Comparison of ENCODE assay signal across 24 mouse cellular contexts in the genomic region with DNA sequence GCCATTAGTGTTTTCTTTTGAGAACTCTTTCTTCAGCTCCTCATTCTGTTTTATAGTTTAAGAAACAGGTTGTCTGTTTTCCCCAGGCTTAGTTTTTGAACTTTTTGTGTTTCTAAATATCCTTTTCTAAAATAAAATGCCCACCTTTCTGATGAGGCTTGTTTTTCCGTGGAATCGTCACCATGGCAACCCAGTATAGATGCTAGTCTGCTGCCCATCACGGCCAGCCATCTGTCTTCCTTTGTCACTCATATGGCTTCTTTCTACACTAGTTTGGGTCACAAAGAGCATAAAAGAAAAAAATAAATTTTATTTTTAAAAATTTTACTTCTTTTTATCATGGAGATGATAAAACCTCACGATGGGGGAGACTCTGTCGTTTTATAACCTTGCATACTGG.
A peak's percentile ranks its signal among the peaks of the same experiment; 100 is the strongest.
DNase-seq lines count a peak whose midpoint lies in the region; ATAC-seq and TF ChIP-seq lines count a peak whose summit lies in the region.
"Had no signal": no experiment of that assay in that cellular context is flagged by ENCODE, and none has a peak within 500 bp of the region (broad histone marks: within the 10 kb centered on the region; RNA-seq: fewer than 3 reads in every experiment).

No protein-coding gene starts in this region.

- no peaks in the 10 kb centered on the region for H3K36me3 ChIP-seq in hindbrain, postnatal 0 days (ENCODE audit: insufficient read depth, low read length)
- H3K36me3 ChIP-seq in hindbrain, embryonic 10.5 days = no peaks in the 10 kb centered on the region
- H3K36me3 ChIP-seq in midbrain, embryonic 14.5 days (ENCODE audit: control insufficient read depth, insufficient read depth, low read length) = no peaks in the 10 kb centered on the region
- H3K36me3 ChIP-seq in midbrain, embryonic 13.5 days = no peaks in the 10 kb centered on the region
- H3K36me3 ChIP-seq: embryonic facial prominence, embryonic 13.5 days; forebrain, embryonic 10.5 days; hindbrain, embryonic 12.5 days; limb, embryonic 13.5 days; lung, embryonic 15.5 days had no signal

- no peak for TF ChIP-seq CTCF in hindbrain, postnatal 0 days (IDR thresholded peaks at IDR 0.05; ENCODE audit: low read depth)

- peak; percentile 56 to 62 for DNase-seq in cerebellum, postnatal 10 days
- DNase-seq in cerebellum, adult 11 months = no peak
- DNase-seq in hindbrain, postnatal 0 days (ENCODE audit: low spot score) = peak; percentile 56
- DNase-seq in hindbrain, embryonic 10.5 days (ENCODE audit: low spot score) = no peak
- peak; percentile 40 for DNase-seq in midbrain, embryonic 14.5 days
- no peak for DNase-seq in urinary bladder, adult 2 months (ENCODE audit: low spot score)
- DNase-seq: adrenal gland, adult 2 months; adrenal gland, postnatal 36 days; cerebellum, adult 8-10 months; heart, postnatal 14 days; kidney, adult 9 months; kidney, postnatal 10 days; layer of hippocampus, adult 9-11 months; thymus, postnatal 4 days had no signal

- no peak overlapping the region for H3K27ac ChIP-seq in hindbrain, postnatal 0 days
- no peak overlapping the region for H3K27ac ChIP-seq in hindbrain, embryonic 10.5 days
- H3K27ac ChIP-seq in midbrain, embryonic 14.5 days (replicated peaks; ENCODE audit: low read depth, low read length) = no peak overlapping the region
- H3K27ac ChIP-seq in midbrain, embryonic 13.5 days = no peak overlapping the region
- H3K27ac ChIP-seq: embryonic facial prominence, embryonic 13.5 days; forebrain, embryonic 10.5 days; hindbrain, embryonic 12.5 days; lung, embryonic 15.5 days had no signal

- no peak overlapping the region for H3K9ac ChIP-seq in hindbrain, postnatal 0 days (replicated peaks; ENCODE audit: low read length)
- H3K9ac ChIP-seq in midbrain, embryonic 14.5 days (replicated peaks; ENCODE audit: low read length) = no peak overlapping the region
- H3K9ac ChIP-seq in midbrain, embryonic 13.5 days (replicated peaks) = no peak overlapping the region
- H3K9ac ChIP-seq: embryonic facial prominence, embryonic 13.5 days; hindbrain, embryonic 12.5 days; limb, embryonic 13.5 days; lung, embryonic 15.5 days had no signal

- no peak for ATAC-seq in hindbrain, postnatal 0 days
- ATAC-seq in midbrain, embryonic 14.5 days (ENCODE audit: low FRiP score, low TSS enrichment) = no peak
- ATAC-seq in midbrain, embryonic 13.5 days = no peak
- ATAC-seq: activated CD4-positive, CD25-positive, alpha-beta regulatory T cell, adult 4 months; intestine, postnatal 0 days had no signal

- H3K4me1 ChIP-seq in hindbrain, postnatal 0 days (ENCODE audit: insufficient read depth, low read length) = no peaks in the 10 kb centered on the region
- peaks cover 4% of the 10 kb centered on the region; the same call in 1 of the 2 replicates for H3K4me1 ChIP-seq in hindbrain, embryonic 10.5 days (replicated peaks)
- no peaks in the 10 kb centered on the region for H3K4me1 ChIP-seq in midbrain, embryonic 14.5 days (ENCODE audit: control insufficient read depth, insufficient read depth, low read length)
- H3K4me1 ChIP-seq in midbrain, embryonic 13.5 days (replicated peaks) = peaks cover 4% of the 10 kb centered on the region
- H3K4me1 ChIP-seq: forebrain, embryonic 10.5 days had no signal

- no peak overlapping the region for H3K4me2 ChIP-seq in hindbrain, postnatal 0 days (ENCODE audit: low read depth, low read length)
- H3K4me2 ChIP-seq in midbrain, embryonic 14.5 days (ENCODE audit: low read length) = no peak overlapping the region
- no peak overlapping the region for H3K4me2 ChIP-seq in midbrain, embryonic 13.5 days (replicated peaks)
- H3K4me2 ChIP-seq: embryonic facial prominence, embryonic 13.5 days; hindbrain, embryonic 12.5 days; limb, embryonic 13.5 days; liver, embryonic 11.5 days; lung, embryonic 15.5 days had no signal

- H3K27me3 ChIP-seq in hindbrain, postnatal 0 days (ENCODE audit: insufficient read depth, low read length) = no peaks in the 10 kb centered on the region
- H3K27me3 ChIP-seq in hindbrain, embryonic 10.5 days (ENCODE audit: insufficient read depth, poor library complexity, severe bottlenecking) = no peaks in the 10 kb centered on the region
- no peaks in the 10 kb centered on the region for H3K27me3 ChIP-seq in midbrain, embryonic 14.5 days (ENCODE audit: control insufficient read depth, insufficient read depth, low read length)
- no peaks in the 10 kb centered on the region for H3K27me3 ChIP-seq in midbrain, embryonic 13.5 days
- H3K27me3 ChIP-seq: CH12.LX; embryonic facial prominence, embryonic 13.5 days; hindbrain, embryonic 12.5 days; lung, embryonic 15.5 days had no signal

- no peak overlapping the region for H3K4me3 ChIP-seq in hindbrain, postnatal 0 days (ENCODE audit: low read length)
- no peak overlapping the region for H3K4me3 ChIP-seq in hindbrain, embryonic 10.5 days
- no peak overlapping the region for H3K4me3 ChIP-seq in midbrain, embryonic 14.5 days (replicated peaks; ENCODE audit: low read depth, low read length)
- H3K4me3 ChIP-seq in midbrain, embryonic 13.5 days (replicated peaks) = no peak overlapping the region
- H3K4me3 ChIP-seq: embryonic facial prominence, embryonic 13.5 days; forebrain, embryonic 10.5 days; hindbrain, embryonic 12.5 days; limb, embryonic 13.5 days; lung, embryonic 15.5 days had no signal

- 48% methylated on average over 5 of the region's 5 CpGs for WGBS in hindbrain, postnatal 0 days
- WGBS in hindbrain, embryonic 10.5 days = 69% methylated on average over 5 of the region's 5 CpGs
- WGBS in midbrain, embryonic 14.5 days = 53% methylated on average over 5 of the region's 5 CpGs
- 56% methylated on average over 5 of the region's 5 CpGs for WGBS in midbrain, embryonic 13.5 days

- H3K9me3 ChIP-seq in hindbrain, postnatal 0 days (ENCODE audit: low read length) = no peaks in the 10 kb centered on the region
- no peaks in the 10 kb centered on the region for H3K9me3 ChIP-seq in hindbrain, embryonic 10.5 days
- H3K9me3 ChIP-seq in midbrain, embryonic 14.5 days (ENCODE audit: control insufficient read depth, low read length) = no peaks in the 10 kb centered on the region
- no peaks in the 10 kb centered on the region for H3K9me3 ChIP-seq in midbrain, embryonic 13.5 days
- H3K9me3 ChIP-seq: embryonic facial prominence, embryonic 13.5 days; forebrain, embryonic 10.5 days; hindbrain, embryonic 12.5 days; limb, embryonic 13.5 days; lung, embryonic 15.5 days had no signal

Comparison
In these comparisons a context has a peak if more than half of its experiments do, and no peak if none do; other contexts are left out.
1. DNase-seq: peak in cerebellum, postnatal 10 days (2 of 2), hindbrain, postnatal 0 days (single experiment) and midbrain, embryonic 14.5 days (single experiment); none in cerebellum, adult 11 months (single experiment), hindbrain, embryonic 10.5 days (single experiment) and urinary bladder, adult 2 months (single experiment).